ENCODE assay signal across 13 mouse cellular contexts in genomic region chr4:108949168-108949567, GRCm38 (mm10). TPM values are rescaled to one million over a fixed set of nuclear protein-coding genes. Genes with fewer than 3 reads are reported as not detected.
DNase-seq lines count a peak whose midpoint lies in the region; ATAC-seq lines count a peak whose summit lies in the region.
"Had no signal": no experiment of that assay in that cellular context is flagged by ENCODE, and none has a peak within 500 bp of the region (broad histone marks: within the 10 kb centered on the region; RNA-seq: fewer than 3 reads in every experiment).

No protein-coding gene starts in this region.

- 60% methylated on average over 7 of the region's 7 CpGs for WGBS in forebrain, embryonic 15.5 days
- WGBS in forebrain, embryonic 12.5 days: 92% methylated on average over 7 of the region's 7 CpGs

- H3K9me3 ChIP-seq in forebrain, embryonic 15.5 days: no peaks in the 10 kb centered on the region
- H3K9me3 ChIP-seq in forebrain, embryonic 12.5 days: no peaks in the 10 kb centered on the region
- H3K9me3 ChIP-seq: neural tube, embryonic 15.5 days had no signal

- H3K4me1 ChIP-seq in forebrain, embryonic 15.5 days: peaks cover 8% of the 10 kb centered on the region; the same call in 1 of the 2 replicates
- no peaks in the 10 kb centered on the region for H3K4me1 ChIP-seq in forebrain, embryonic 12.5 days
- H3K4me1 ChIP-seq: neural tube, embryonic 15.5 days had no signal

- no peak overlapping the region for H3K4me3 ChIP-seq in forebrain, embryonic 15.5 days
- H3K4me3 ChIP-seq in forebrain, embryonic 12.5 days (replicated peaks): no peak overlapping the region
- H3K4me3 ChIP-seq: neural tube, embryonic 15.5 days had no signal

- no peaks in the 10 kb centered on the region for H3K27me3 ChIP-seq in forebrain, embryonic 15.5 days
- H3K27me3 ChIP-seq in forebrain, embryonic 12.5 days: no peaks in the 10 kb centered on the region
- H3K27me3 ChIP-seq: neural tube, embryonic 15.5 days had no signal

- ATAC-seq in forebrain, embryonic 15.5 days (replicated peaks): no peak
- ATAC-seq in forebrain, embryonic 12.5 days (ENCODE audit: low FRiP score): no peak
- ATAC-seq: hindbrain, postnatal 0 days; liver, postnatal 0 days had no signal

- no peak overlapping the region for H3K9ac ChIP-seq in forebrain, embryonic 15.5 days (replicated peaks)
- no peak overlapping the region for H3K9ac ChIP-seq in forebrain, embryonic 12.5 days
- H3K9ac ChIP-seq: liver, postnatal 0 days; neural tube, embryonic 15.5 days had no signal

- 0 out of 2 replicates have a peak overlapping the region, but pooled peaks have one; percentile 2 for H3K4me2 ChIP-seq in forebrain, embryonic 15.5 days (replicated peaks)
- H3K4me2 ChIP-seq in forebrain, embryonic 12.5 days: no peak overlapping the region
- H3K4me2 ChIP-seq: heart, embryonic 11.5 days; neural tube, embryonic 15.5 days had no signal

- peak; percentile 45 to 83 for DNase-seq in frontal cortex, adult 2 months (ENCODE audit: extremely low spot score in 1 of 2, low spot score in 1 of 2)
- peak; percentile 57 to 59 for DNase-seq in left cerebral cortex, adult 18-20 months (ENCODE audit: low spot score in 2 of 2)
- DNase-seq in right cerebral cortex, postnatal 4 days: peak; percentile 33
- no peak for DNase-seq in adrenal gland, adult (ENCODE audit: inconsistent age in 2 of 2, low spot score in 1 of 2)
- no peak for DNase-seq in heart, adult 8-10 months (ENCODE audit: low spot score)
- DNase-seq in kidney, postnatal 25 days: no peak
- DNase-seq: adrenal gland, postnatal 36 days; liver, postnatal 0 days had no signal

- H3K27ac ChIP-seq in forebrain, embryonic 15.5 days (replicated peaks): peak overlapping the region; percentile 20; the same call in 1 of the 2 replicates
- H3K27ac ChIP-seq in forebrain, embryonic 12.5 days: no peak overlapping the region
- H3K27ac ChIP-seq: hindbrain, postnatal 0 days; neural tube, embryonic 15.5 days had no signal

- no peaks in the 10 kb centered on the region for H3K36me3 ChIP-seq in forebrain, embryonic 15.5 days
- H3K36me3 ChIP-seq in forebrain, embryonic 12.5 days (replicated peaks): no peaks in the 10 kb centered on the region
- H3K36me3 ChIP-seq: neural tube, embryonic 15.5 days had no signal

RNA-seq across cellular contexts. Expression of gene Nrd1, which starts 51.3 kb away (rescaled TPM):
- polyA plus RNA-seq in forebrain, embryonic 15.5 days (2015; fragmentation: Nextera tagmentation; extraction: Ambion mirVana): 78.0 and 83.4 TPM in 2 replicates
- 103 and 112 TPM in 2 replicates for polyA plus RNA-seq in forebrain, embryonic 12.5 days (2016; fragmentation: Nextera tagmentation; extraction: Ambion mirVana)
- 122 and 151 TPM in 2 replicates for polyA plus RNA-seq in frontal cortex, adult 2 months (2012; rRNA removed)
- total RNA-seq in left cerebral cortex, adult 18-20 months (2021): 100 to 1,000 TPM; 126 to 140 TPM
- 100 to 1,000 TPM; 123 to 146 (median 141) TPM for total RNA-seq in heart, adult 8-10 months (2022)

Comparison
In these comparisons a context has a peak if more than half of its experiments do, and no peak if none do; other contexts are left out.
1. DNase-seq: peak in frontal cortex, adult 2 months (2 of 2), left cerebral cortex, adult 18-20 months (2 of 2) and right cerebral cortex, postnatal 4 days (single experiment); none in adrenal gland, adult (0 of 2), heart, adult 8-10 months (single experiment) and kidney, postnatal 25 days (0 of 2).